Mouse (Mus musculus): Measurements from ENCODE around the gene Ston2.

Gene Ston2

GRCm38 (mm10) chr12:91672528-91672927 is 115.7 kb downstream of the Ston2 start:
- in situ Hi-C loops (cut with MboI; ENCODE audit: unreplicated experiment in 2 of 2): no loop called here

DNA sequence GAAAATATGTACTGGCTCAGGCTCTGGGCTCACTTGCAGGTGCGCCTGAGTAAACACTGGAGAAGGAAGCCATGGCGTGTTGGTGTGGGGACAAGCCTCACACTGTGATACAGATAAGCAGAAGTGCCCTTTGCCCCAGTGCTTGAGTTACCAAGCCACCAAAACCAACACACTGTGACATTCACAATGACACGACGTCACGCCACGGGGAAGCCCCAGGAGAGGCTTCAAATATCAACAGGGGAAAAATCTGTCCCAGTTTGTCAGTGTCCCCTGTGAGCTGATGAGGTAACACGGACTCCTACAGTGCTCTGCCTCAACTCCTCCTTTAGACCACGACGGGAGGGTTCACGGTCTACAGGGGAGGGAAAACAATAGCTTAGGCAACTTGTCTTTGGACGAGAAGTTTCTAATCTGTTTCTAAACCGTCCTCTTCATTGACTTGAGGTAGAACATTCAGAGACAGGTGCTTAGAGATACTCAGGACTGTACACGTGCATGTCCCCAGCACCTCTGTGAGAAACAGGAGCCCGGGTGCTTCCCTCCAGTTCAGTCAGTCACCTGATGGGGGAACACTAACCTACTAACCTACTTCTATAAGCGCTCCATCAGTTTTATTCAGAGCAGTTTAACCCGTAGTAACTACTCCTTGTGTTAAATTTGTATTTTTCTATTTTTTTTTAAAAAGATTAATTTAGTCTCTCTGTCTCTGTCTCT is 119.5 kb downstream of the Ston2 start:
- in situ Hi-C loops (cut with MboI; ENCODE audit: unreplicated experiment in 2 of 2): no loop called here

- in situ Hi-C loops (cut with MboI; ENCODE audit: unreplicated experiment in 2 of 2): no loop called here
Observed at GRCm38 (mm10) chr12:91667741-91668140, 120.4 kb downstream of the Ston2 start.

GRCm38 (mm10) chr12:91666607-91667006 is 121.6 kb downstream of the Ston2 start:
- in situ Hi-C loops (cut with MboI; ENCODE audit: unreplicated experiment in 2 of 2): no loop called here

GRCm38 (mm10) chr12:91665431-91665830 is 122.8 kb downstream of the Ston2 start:
- in situ Hi-C loops (cut with MboI; ENCODE audit: unreplicated experiment in 2 of 2): no loop called here

DNA sequence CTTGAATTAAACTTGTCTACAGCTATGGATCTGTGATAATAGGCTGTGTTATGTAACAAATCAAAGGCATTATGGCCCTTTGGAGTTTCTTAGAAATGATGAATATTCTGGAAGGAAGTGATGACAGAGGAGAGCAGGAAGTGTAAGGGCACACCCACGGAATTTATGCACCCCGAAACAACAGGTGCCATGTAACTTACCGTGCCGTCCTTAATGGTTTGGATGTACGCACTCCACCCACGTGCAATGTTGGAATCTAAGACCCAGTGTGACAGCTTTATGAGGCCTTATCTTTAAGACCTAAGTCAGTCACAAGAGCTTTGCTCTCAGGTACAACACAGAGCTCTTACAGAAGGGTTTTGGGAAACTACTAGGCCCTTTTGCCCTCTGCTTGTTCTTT is 124.9 kb downstream of the Ston2 start:
- in situ Hi-C loops (cut with MboI; ENCODE audit: unreplicated experiment in 2 of 2): no loop called here

DNA sequence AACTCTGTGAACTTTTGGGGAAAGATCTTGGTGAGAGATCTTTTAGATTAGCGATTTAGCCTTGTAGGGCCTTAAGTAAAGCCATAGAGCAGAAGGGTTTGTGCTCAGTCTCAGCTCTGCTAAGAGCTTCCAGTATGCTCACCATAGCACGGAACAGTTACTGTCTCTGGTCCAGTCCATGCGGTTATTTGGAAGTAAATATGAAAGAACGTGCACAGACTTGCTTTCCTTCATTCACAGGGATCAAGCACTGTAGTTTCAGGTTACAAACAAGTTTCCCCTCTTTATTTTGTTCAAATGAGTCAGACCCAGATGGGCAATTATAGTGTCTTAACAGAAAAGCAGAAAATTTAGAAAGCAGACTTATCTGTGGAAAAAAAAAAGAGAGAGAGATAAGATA is 125.3 kb downstream of the Ston2 start:
- in situ Hi-C loops (cut with MboI; ENCODE audit: unreplicated experiment in 2 of 2): no loop called here

DNA sequence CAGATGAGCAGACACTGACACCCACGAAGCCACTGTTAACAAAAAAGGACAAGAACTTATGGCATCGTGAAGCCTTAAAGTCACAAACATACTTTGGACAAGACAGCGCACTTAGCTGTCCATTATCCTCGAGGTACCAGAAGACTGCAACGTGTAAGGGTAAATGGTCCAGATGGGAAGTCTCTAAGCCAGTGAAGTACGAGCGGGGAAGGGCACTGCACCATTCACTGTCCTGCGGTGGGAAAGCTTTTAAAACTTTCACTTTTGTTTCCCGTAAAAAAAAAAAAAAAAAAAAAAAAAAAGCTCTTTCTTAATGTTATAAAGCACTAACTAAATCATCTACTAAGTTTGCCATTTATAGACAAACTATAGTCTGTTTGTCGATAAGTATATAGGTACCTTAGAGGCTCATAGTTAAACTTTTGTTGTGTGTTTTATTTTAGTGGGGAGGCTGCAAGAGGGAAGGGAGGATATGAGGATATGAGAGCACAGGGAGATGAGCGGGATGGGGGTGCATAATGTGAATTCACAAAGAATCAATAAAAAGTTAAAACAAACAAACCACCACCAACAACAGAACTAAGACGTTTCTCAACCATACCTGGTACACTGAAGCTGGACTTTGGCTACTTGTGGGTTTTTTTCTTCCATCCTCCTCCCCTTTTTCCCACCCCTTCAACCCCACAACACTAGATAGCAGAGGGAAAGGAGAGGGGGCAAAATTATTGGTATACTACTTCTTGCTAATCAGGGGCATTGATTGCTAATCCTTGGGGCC is 127.4 kb downstream of the Ston2 start:
- in situ Hi-C loops (cut with MboI; ENCODE audit: unreplicated experiment in 2 of 2): no loop called here

- in situ Hi-C loops (cut with MboI; ENCODE audit: unreplicated experiment in 2 of 2): no loop called here
Observed at GRCm38 (mm10) chr12:91654399-91655122, 133.6 kb downstream of the Ston2 start.

- in situ Hi-C loops (cut with MboI; ENCODE audit: unreplicated experiment in 2 of 2): loop anchor here in 1 of 2 experiments (5.0 kb wide), 1 partner anchor 139 kb away; the partner anchor contains the start of gene Ston2
Observed at GRCm38 (mm10) chr12:91648426-91648825, 139.8 kb downstream of the Ston2 start.

DNA sequence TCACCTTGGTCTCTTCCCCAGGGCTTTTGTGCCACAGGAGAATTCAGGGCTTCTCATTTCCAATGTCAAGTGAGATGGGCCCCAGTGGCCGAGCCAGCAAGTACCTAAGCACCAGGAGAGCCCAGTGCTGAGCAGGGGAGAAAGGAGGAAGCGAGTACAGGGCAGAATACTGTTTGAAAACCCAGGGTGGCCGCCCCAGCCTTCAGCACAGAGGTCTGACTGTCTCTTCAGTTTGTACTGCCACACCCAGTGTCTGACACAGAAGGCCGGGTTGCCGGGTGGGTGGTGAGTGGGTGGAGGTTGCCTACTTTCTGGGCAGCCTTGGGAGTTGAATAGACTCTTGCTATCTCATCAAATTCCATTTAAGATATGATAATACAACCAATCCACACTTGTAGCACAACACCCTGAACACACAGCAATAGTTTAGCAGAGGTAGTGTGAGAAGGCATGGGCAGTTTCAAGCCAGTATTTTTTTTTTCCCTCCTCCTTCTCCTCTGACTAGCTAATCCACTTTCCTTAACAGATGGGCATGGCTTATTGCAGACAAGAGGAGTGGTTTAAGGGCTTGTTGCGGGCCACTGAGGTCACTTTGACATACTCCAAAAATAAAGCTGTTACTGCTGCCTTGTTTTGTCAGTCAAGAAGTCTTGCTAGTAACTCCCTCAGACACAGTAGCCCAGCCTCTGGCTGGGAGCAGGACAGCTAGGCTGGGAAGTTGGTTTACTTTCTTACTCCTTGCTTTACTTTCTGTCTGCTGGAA is 142.6 kb downstream of the Ston2 start:
- in situ Hi-C loops (cut with MboI; ENCODE audit: unreplicated experiment in 2 of 2): loop anchor here in 1 of 2 experiments (5.0 kb wide), 1 partner anchor 142 kb away; the partner anchor contains the start of gene Ston2

- in situ Hi-C loops (cut with MboI; ENCODE audit: unreplicated experiment in 2 of 2): loop anchor here in 1 of 2 experiments (5.0 kb wide), 1 partner anchor 144 kb away; the partner anchor contains the start of gene Ston2
Observed at GRCm38 (mm10) chr12:91643221-91643620, 145.0 kb downstream of the Ston2 start.

DNA sequence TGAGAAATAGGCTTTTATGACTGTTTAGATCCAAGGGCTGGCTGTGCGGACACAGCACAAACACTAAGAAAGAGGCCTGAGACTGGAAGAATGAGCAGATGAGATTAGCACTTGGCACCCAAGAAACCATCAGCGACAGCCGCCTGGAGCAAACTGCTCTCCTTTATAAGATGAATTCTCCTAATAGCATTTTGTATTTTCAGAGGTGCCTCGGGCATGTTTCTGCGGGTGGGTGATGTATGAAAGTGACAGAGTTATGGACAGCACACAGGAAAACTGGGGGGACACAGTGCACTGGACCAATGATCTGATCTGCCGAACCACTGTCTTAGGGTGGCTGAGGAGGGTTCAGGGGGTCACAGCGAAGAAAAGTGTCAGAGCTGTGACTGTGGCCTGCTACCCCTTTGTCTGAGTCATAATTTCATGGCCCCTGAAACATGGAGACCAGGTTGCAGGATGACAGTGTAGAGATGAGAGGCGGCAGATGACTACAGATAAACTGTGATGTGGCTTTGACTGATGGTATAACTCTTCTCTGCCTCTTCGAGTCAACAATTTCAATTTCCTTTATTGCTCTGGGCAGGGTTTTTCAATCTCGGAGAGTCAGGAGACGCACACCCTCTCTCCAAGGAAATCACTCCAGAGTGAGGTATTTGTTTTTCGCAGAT is 145.6 kb downstream of the Ston2 start:
- in situ Hi-C loops (cut with MboI; ENCODE audit: unreplicated experiment in 2 of 2): loop anchor here in 1 of 2 experiments (5.0 kb wide), 1 partner anchor 145 kb away; the partner anchor contains the start of gene Ston2

GRCm38 (mm10) chr12:91641631-91642141 is 146.5 kb downstream of the Ston2 start:
- in situ Hi-C loops (cut with MboI; ENCODE audit: unreplicated experiment in 2 of 2): loop anchor here in 1 of 2 experiments (5.0 kb wide), 1 partner anchor 146 kb away; the partner anchor contains the start of gene Ston2

GRCm38 (mm10) chr12:91641133-91641532 is 147.1 kb downstream of the Ston2 start:
- in situ Hi-C loops (cut with MboI; ENCODE audit: unreplicated experiment in 2 of 2): loop anchor here in 1 of 2 experiments (5.0 kb wide), 1 partner anchor 146 kb away; the partner anchor contains the start of gene Ston2

DNA sequence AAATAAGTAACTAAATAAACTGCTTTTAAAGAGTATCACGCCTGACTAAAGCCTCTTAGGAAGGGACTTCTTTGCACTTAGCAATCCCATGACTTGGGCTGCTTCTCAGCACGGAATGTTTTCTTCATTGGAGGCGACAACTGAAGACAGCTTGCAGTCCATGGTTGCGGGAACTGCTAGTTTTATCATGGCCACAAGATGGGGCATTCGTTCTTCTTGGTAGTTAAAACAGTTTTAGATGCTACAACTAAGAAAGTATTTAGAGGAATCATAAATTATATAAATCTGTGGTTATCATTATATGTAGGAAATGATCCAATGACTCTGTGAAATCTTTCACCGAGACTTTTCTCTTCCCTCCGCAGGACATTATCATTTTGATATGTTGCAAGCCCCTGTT is 147.5 kb downstream of the Ston2 start:
- in situ Hi-C loops (cut with MboI; ENCODE audit: unreplicated experiment in 2 of 2): loop anchor here in 1 of 2 experiments (5.0 kb wide), 1 partner anchor 147 kb away; the partner anchor contains the start of gene Ston2

DNA sequence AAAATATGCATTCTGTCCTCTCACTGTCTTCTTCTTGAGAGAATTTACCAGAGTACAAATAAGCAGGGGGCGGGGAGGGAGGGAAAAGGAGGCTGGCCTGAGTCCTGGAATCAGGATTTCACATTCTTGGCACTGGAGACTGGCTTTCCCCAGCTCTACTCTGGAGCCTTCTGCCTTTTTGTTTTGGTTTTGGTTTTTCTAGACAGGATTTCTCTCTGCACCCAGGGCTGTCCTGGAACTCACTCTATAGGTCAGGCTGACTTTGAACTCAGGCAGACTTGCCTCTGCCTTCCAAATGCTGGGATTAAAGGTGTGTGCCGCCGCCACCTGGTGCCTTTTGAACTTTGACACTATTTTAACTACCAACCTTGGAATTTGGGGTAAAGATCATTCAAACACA is 149.8 kb downstream of the Ston2 start:
- in situ Hi-C loops (cut with MboI; ENCODE audit: unreplicated experiment in 2 of 2): no loop called here

DNA sequence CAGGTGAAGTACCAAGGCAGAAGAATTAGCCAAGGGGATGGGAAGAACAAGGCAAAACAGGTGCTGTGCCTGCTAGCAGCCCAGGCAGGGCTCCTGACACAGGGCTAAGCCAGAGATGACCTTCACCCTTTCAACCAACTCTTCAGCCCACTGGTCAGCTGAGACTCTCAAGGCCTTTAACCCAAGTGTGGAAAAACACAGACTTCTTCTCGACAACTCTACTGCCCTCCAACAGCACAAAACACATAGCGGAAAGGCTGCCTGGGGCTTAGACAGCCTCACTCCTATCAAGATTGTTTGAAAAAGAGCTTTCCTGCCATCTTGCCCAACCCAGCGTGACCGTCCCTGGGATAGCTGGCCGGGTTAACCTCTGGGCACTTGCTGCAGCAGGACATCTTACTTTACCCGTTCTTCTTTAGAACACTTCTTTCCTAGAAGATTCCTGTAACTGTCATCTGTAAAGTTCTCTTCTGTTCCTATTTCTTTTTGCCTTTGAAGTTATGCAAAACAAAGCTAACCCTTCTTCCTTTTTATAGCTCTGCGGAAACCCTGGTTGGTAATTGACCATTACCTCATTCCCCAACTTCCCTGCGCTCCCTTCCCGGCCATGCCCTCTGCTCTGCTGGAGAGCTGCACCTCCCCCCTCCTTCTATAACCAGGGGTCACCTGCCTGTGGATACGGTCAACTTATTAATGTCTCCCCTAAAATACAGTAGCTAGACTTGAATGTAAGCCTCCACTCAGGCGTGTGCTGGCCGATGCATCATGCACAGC is 150.9 kb downstream of the Ston2 start:
- in situ Hi-C loops (cut with MboI; ENCODE audit: unreplicated experiment in 2 of 2): no loop called here

All from v-Abl transformed pro-B cells (cell line).